Mouse (Mus musculus) hindbrain, embryonic 15.5 days (tissue): ENCODE measurements around the gene Ptpn13. TPM values are rescaled to one million over a fixed set of nuclear protein-coding genes. Genes with fewer than 3 reads are reported as not detected.

ENCODE experiments used
- ATAC-seq: fragments of 200-750 bp; cut with Nextera tagmentation; 2 replicates; pipeline ENCODE4 v1.8.0; 2017; ENCODE audit warnings: low read depth, moderate number of reproducible peaks, moderate TSS enrichment; ENCODE audit not compliant: low FRiP score
- H3K27ac ChIP-seq: fragments of 300-500 bp; sonication (generic); replicated peaks from 2 replicates; pipeline ENCODE4 v1.5.1; 2015; ENCODE audit warnings: mild to moderate bottlenecking, inconsistent platforms
- H3K27me3 ChIP-seq: fragments of 300-500 bp; sonication (generic); 2 replicates; pipeline ENCODE4 v1.6.1; 2015; ENCODE audit warnings: control low read depth, inconsistent platforms
- H3K36me3 ChIP-seq: fragments of 300-500 bp; sonication (generic); 2 replicates; pipeline ENCODE4 v1.6.1; 2015; ENCODE audit warnings: control low read depth, inconsistent platforms
- H3K4me1 ChIP-seq: fragments of 300-500 bp; sonication (generic); replicated peaks from 2 replicates; pipeline ENCODE4 v1.6.1; 2015; ENCODE audit warnings: control low read depth, inconsistent platforms
- H3K4me2 ChIP-seq: fragments of 300-500 bp; sonication (generic); 2 replicates; pipeline ENCODE4 v1.6.1; 2015; ENCODE audit warnings: moderate library complexity, mild to moderate bottlenecking, inconsistent platforms
- H3K4me3 ChIP-seq: fragments of 300-500 bp; sonication (generic); 2 replicates; pipeline ENCODE4 v1.5.1; 2015; ENCODE audit warnings: mild to moderate bottlenecking, inconsistent platforms
- H3K9ac ChIP-seq: fragments of 300-500 bp; sonication (generic); 2 replicates; pipeline ENCODE4 v1.6.1; 2015; ENCODE audit warnings: inconsistent platforms
- H3K9me3 ChIP-seq: fragments of 300-500 bp; sonication (generic); 2 replicates; pipeline ENCODE4 v1.6.1; 2016; ENCODE audit warnings: control low read depth, inconsistent platforms
- WGBS: fragments of 180-500 bp; shearing (Covaris S2); methylation state at CpG from one replicate; pipeline ENCODE4 v1.1.7; 2015; 5-methylcytosine and 5-hydroxymethylcytosine counted together
- polyA plus RNA-seq: library from polyadenylated mRNA; unstranded; fragments of >200 nt; fragmentation: Nextera tagmentation; extraction: Ambion mirVana; gene quantifications from 2 replicates; pipeline ENCODE4 v1.2.1, GENCODE M21; 2015

Ptpn13 gene
- polyA plus RNA-seq, 1 experiment from 2014 or later = 4.7 TPM

DNA sequence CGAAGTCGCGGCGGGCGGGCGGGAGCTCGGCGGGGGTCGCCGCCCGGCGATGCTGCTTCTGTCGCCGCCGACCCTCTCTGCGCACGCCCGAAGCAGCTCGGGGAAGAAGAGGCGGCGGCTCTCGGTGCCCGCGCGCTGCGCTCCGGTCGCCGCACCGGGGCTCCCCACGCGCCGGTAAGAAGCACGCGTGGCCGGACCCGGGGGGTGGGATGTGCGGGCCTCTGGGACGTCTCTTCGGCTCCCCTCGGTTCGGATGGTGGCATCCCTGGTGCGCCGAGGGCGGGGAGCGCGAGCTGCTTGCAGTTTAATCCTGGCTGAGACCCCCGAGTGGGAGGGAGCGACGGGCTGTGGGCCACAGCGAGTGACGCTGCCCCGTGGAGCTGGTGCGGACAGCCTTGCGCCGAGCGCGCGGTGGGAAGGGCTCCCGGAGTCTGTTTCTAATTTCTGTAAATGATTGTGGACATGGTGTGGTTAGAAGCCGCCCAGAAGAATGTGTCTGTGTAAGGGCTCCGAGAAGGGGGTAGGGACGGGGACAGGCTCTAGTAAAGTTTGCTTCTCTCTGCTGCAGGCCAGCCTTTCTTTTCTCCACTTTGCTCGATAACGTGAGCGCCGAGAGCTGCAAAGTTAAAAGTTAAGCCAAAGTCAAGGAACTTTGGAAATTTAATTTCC lies 505 bp downstream of the Ptpn13 start:
- H3K9me3 ChIP-seq = no peaks in the 10 kb centered on the region
- peak; percentile 35 for ATAC-seq
- H3K9ac ChIP-seq = peak overlapping the region; percentile 76
- H3K4me1 ChIP-seq = peaks cover 28% of the 10 kb centered on the region
- WGBS = under 1% methylated on average over 45 of the region's 67 CpGs
- H3K27ac ChIP-seq = peak overlapping the region; percentile 80
- peak overlapping the region; percentile 86 for H3K4me3 ChIP-seq
- 0 out of 2 replicates have a peak, but pooled peaks cover 3% of the 10 kb centered on the region for H3K27me3 ChIP-seq
- peak overlapping the region; percentile 99 for H3K4me2 ChIP-seq
- no peaks in the 10 kb centered on the region for H3K36me3 ChIP-seq

DNA sequence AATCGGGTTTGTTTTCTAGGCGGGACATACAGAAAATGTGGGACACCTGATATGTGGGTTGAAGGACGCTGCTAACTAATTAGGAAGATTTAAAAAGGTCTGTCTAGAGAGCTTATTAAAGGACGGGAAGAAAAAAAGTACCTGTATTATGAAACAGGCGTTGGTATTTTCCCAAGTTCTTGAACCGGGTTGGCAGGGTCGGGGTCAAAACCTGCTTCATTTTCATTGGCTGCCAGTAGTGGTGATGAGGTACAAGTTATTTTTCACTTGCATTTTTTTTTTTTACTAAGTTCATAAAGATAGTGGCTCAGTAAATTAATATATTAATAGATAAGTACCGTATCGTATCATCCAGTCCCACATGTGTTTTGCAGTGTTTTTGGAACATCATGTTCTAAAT lies 1.3 kb downstream of the Ptpn13 start:
- ATAC-seq = no peak
- Histone ChIP-seq H3K4me3 (peak overlapping the region; percentile 86), H3K4me1 (peaks cover 28% of the 10 kb centered on the region), H3K27ac (no peak overlapping the region), H3K27me3 (0 out of 2 replicates have a peak, but pooled peaks cover 3% of the 10 kb centered on the region), H3K4me2 (peak overlapping the region; percentile 99), H3K36me3 (no peaks in the 10 kb centered on the region), H3K9ac (peak overlapping the region; percentile 76; the same call in 1 of the 2 replicates), H3K9me3 (no peaks in the 10 kb centered on the region)
- 17% methylated on average over 9 of the region's 9 CpGs for WGBS

DNA sequence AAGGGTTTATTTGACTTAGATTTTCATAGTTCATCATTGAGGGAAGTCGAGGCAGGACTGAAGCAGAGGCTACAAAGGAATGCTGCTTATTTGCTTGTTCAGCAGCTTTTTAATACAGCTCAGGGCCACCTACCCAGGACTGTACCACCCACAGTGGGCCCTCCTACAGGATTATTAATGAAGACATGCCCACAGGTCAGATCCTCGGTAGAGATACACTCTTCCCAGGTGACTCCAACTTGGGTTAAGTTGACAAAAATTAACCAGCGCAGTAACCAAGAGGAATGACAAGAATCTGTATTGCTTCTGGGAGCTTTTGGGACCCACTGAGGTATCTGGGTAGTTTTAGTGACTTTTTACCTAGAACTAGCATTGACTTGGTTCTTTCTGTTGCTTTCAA lies 6.0 kb downstream of the Ptpn13 start:
- WGBS = 82% methylated on average over 3 of the region's 3 CpGs
- Histone ChIP-seq H3K4me2 (no peak overlapping the region), H3K9me3 (no peaks in the 10 kb centered on the region), H3K27ac (no peak overlapping the region), H3K4me1 (peaks cover 10% of the 10 kb centered on the region), H3K36me3 (no peaks in the 10 kb centered on the region), H3K4me3 (no peak overlapping the region), H3K9ac (no peak overlapping the region), H3K27me3 (0 out of 2 replicates have a peak, but pooled peaks cover 3% of the 10 kb centered on the region)
- no peak for ATAC-seq

DNA sequence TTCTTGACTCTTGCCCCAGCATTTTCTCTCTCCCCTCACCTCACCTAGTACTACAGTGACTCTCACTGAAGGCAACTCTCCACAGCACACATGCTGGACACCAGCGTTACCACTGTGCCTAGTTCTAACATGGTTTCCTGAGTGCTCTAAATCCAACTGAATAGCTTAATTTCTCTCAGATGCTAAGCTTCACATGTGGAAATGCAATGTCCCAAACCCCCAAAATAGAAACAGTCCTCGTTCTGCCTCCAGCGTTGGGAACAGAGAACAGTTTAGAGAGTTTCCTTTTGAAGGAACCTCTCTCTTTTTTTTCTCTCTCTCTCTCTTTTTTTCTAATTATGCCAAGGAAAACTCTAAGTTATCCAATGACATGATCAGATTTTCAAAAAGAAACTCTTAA lies 6.5 kb downstream of the Ptpn13 start:
- 0 out of 2 replicates have a peak, but pooled peaks cover 3% of the 10 kb centered on the region for H3K27me3 ChIP-seq
- peaks cover 10% of the 10 kb centered on the region for H3K4me1 ChIP-seq
- no peak overlapping the region for H3K9ac ChIP-seq
- H3K4me2 ChIP-seq = no peak overlapping the region
- no peak overlapping the region for H3K4me3 ChIP-seq
- no peak overlapping the region for H3K27ac ChIP-seq
- H3K9me3 ChIP-seq = no peaks in the 10 kb centered on the region
- no peak for ATAC-seq
- no peaks in the 10 kb centered on the region for H3K36me3 ChIP-seq
- 80% methylated on average over 3 of the region's 3 CpGs for WGBS

DNA sequence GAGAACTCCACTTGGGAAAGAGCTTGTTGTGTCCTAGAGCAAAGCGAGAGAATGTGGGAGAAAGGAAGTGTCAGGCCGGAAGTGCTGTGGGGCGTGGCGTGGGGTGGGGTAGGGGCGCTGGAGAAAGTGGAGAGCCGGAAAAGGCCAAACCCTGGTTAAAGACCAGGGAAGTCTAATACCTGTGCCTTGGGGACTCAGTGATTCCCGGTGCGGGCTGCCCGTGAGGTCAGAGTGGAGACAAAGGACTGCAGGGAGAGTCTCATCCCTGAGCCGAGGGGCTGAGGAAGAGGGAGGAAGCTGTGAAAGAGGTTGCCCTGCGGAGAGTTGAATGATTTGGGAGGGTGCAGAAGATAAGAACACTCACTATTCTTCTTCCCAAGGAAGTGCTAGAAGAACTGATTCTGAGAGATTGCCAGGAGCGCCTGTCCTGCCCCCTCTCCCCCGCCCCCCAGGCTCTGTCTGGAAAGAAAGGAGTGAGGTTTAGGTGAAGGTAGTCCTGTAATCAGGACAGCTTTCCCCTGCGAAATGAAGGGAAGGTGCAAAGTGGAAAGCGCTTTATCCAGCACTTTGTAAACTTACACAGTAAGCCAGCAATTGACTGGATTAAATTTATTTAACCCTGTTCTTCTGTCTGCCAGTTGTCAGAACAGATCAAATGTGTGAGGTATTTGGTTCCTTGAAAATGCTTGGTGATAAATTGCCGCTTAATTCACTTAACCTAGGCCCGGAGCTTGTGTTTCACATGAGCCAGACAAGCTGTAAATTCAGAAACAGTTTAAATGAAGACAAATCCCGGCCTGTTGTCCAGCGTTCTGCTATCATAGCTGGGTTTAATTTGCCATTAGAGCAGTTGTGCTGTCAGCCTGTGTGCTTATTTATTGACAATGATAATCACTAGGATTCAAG lies 11.3 kb downstream of the Ptpn13 start:
- Histone ChIP-seq H3K36me3 (no peaks in the 10 kb centered on the region), H3K9me3 (no peaks in the 10 kb centered on the region), H3K4me1 (peaks cover 10% of the 10 kb centered on the region), H3K27ac (no peak overlapping the region), H3K4me3 (peak overlapping the region; percentile 15; the same call in 1 of the 2 replicates), H3K4me2 (peak overlapping the region; percentile 50), H3K27me3 (no peaks in the 10 kb centered on the region), H3K9ac (no peak overlapping the region)
- WGBS = 20% methylated on average over 19 of the region's 19 CpGs
- ATAC-seq = no peak

DNA sequence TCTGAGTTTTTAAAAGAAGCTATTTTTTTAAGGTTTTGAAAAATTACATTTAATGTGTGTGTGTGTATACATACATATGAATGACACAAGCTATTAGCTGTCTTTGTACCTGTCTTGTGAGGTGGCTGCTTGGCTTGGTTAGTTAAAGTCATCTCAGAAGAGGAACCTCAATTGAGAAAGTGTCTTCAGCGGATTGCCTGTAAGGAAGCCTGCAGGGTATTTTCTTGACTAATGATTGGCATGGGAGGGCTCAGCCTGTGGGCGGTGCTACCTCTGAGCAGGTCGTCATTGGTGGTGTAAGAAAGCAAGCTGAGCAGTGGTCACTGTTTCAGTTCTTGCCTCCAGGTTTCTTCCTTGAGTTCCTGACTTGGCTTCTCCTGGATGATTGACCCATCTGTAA lies 12.7 kb downstream of the Ptpn13 start:
- Histone ChIP-seq H3K27ac (no peak overlapping the region), H3K9ac (no peak overlapping the region), H3K4me3 (no peak overlapping the region), H3K4me2 (no peak overlapping the region), H3K27me3 (no peaks in the 10 kb centered on the region), H3K9me3 (no peaks in the 10 kb centered on the region), H3K36me3 (no peaks in the 10 kb centered on the region), H3K4me1 (peaks cover 14% of the 10 kb centered on the region)
- ATAC-seq = no peak
- 66% methylated on average over 3 of the region's 3 CpGs for WGBS

DNA sequence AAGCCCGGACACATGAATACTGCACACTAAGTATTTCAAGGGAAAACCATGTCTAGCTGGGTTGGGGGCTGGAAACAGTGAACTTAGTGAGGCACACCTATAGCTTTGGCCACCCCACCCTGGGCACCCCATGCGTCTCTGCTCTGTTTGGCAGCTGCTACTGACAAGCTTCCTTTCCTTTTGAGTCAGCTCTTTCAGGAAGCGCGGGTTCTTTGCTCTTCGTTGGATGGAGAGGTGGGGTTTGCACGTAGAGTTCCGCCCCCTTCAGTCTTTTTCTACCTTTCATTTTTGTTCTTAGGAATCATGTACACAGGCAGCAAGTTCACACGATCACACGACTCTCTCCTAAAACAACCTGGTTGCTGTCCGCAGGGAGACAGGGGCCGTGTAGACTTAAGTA lies 14.2 kb downstream of the Ptpn13 start:
- Histone ChIP-seq H3K36me3 (no peaks in the 10 kb centered on the region), H3K4me2 (no peak overlapping the region), H3K27ac (no peak overlapping the region), H3K9ac (no peak overlapping the region), H3K4me3 (no peak overlapping the region), H3K27me3 (no peaks in the 10 kb centered on the region), H3K4me1 (peaks cover 14% of the 10 kb centered on the region), H3K9me3 (no peaks in the 10 kb centered on the region)
- 87% methylated on average over 11 of the region's 11 CpGs for WGBS
- ATAC-seq = no peak

DNA sequence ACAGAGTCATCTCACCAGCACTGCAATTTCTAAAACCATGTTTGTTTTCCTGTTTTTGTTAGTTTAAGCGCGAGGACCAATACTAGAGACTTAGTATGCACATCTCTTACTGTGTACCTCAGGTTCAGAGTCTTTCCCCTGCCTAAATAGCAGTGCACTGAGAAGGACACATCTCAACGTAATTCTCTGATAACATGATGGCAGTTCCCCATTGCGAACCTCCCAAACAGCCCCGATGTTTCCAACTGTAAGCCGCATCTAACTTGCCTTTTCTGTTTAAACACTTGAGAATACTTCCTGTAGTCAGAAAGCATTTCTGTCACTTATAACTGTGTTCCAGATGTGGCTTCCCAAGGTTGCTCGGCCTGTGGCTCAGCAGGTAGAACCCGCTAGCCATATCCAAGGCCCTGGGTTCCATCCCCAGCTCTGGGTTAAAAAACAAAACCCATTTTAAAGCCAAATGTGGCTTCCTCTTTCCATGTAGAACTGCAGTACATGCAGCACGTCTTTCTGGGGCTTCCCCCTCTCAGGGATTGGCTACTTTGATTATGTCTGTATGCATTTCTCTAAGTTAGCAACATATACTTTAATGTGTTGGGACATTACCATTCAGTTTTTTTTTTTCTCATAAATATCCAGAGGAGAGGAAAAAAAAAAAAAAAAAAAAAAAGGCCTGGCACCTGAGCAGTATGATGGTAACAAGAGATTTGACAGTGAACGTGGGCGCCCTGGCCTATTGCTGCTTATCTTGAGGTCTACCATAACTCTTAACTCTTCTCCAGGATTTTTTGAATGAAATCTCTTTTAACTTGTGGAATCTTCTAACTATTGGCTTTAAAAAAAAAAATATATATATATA lies 15.7 kb downstream of the Ptpn13 start:
- Histone ChIP-seq H3K36me3 (no peaks in the 10 kb centered on the region), H3K4me3 (no peak overlapping the region), H3K27ac (no peak overlapping the region), H3K27me3 (no peaks in the 10 kb centered on the region), H3K9me3 (no peaks in the 10 kb centered on the region), H3K9ac (no peak overlapping the region), H3K4me1 (peaks cover 14% of the 10 kb centered on the region), H3K4me2 (no peak overlapping the region)
- no peak for ATAC-seq
- WGBS = 92% methylated on average over 11 of the region's 11 CpGs

DNA sequence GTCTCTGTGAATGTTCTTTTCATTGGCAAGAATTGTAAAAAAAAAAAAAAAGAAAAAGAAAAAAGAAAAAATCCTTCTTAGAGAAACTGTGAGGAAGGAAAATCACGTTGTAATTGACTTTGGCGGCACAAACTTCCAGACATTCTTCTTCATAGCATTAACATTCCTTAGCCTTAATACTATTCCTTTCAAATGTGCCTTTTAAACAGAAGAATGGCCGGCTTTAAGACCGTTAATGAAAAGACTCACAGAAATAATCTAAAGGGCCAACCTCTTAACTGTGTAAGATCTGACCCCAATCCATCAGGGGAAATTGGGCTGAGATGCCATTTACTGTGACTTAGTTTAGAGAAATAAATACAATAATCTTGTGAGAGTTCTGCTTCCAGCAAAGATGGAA lies 16.7 kb downstream of the Ptpn13 start:
- Histone ChIP-seq H3K9ac (no peak overlapping the region), H3K4me1 (peaks cover 5% of the 10 kb centered on the region), H3K9me3 (no peaks in the 10 kb centered on the region), H3K27ac (no peak overlapping the region), H3K4me3 (no peak overlapping the region), H3K36me3 (no peaks in the 10 kb centered on the region), H3K4me2 (no peak overlapping the region), H3K27me3 (no peaks in the 10 kb centered on the region)
- ATAC-seq = no peak
- 21% methylated on average over 4 of the region's 4 CpGs for WGBS

DNA sequence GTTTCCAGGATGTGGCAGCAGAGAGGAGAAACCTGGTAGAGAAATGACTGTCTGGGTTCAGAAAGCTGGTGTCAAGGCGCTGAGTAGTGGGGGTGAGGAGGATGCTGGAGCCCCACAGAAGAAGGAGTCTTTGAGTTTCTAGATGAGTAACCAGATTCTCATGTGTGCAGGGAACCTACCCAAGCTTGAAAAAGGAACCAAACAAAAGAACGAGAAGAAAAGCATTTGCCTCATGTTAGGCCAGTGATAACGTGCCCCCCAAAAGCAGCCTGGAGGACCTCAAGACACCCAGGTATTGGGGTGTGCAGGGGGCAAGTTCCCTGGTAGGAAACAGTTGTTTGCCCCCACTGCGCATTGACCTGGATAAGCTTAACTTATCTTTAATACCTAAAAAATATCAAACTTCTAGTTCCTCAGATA lies 17.3 kb downstream of the Ptpn13 start:
- no peaks in the 10 kb centered on the region for H3K36me3 ChIP-seq
- H3K9ac ChIP-seq = no peak overlapping the region
- H3K4me1 ChIP-seq = peaks cover 4% of the 10 kb centered on the region
- no peak overlapping the region for H3K4me2 ChIP-seq
- 65% methylated on average over 4 of the region's 4 CpGs for WGBS
- no peak for ATAC-seq
- H3K4me3 ChIP-seq = no peak overlapping the region
- no peak overlapping the region for H3K27ac ChIP-seq
- H3K27me3 ChIP-seq = no peaks in the 10 kb centered on the region
- no peaks in the 10 kb centered on the region for H3K9me3 ChIP-seq

DNA sequence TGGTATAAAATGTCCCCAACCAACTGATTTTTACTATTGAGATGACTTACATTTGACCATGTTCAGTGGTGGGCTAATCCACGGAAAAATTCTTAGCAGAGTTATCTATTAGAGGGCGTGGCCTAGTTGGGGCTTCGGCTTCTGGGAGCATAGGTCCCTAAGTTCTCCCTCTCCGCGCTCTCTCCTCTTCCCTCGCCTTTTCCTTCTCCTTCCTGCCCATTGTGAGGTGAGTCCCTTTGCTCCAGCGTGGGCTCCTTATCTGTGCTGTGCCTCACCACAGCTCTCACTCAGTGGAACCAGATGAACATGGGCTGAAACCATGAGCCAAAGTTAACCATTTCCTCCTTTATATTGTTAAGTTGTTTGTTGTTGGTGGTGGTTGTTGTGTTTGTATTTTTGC lies 17.9 kb downstream of the Ptpn13 start:
- Histone ChIP-seq H3K4me1 (peaks cover 8% of the 10 kb centered on the region), H3K27me3 (no peaks in the 10 kb centered on the region), H3K9ac (no peak overlapping the region), H3K27ac (no peak overlapping the region), H3K4me3 (no peak overlapping the region), H3K36me3 (no peaks in the 10 kb centered on the region), H3K4me2 (no peak overlapping the region), H3K9me3 (no peaks in the 10 kb centered on the region)
- ATAC-seq = no peak
- 90% methylated on average over 7 of the region's 7 CpGs for WGBS
